Mouse (Mus musculus): ENCODE data around the gene Serpina12.

GRCm38 (mm10) chr12:104061862-104062261 is 17.6 kb upstream of the Serpina12 start:
- TF ChIP-seq CTCF (IDR thresholded peaks at IDR 0.05; ENCODE audit: low read depth) (no peak), EP300 (IDR thresholded peaks at IDR 0.05; ENCODE audit: low read depth) (no peak)
